Mouse (Mus musculus) E14TG2a.4 (cell line): Measurements from ENCODE around the gene E130308A19Rik.

Experiments
- CTCF ChIP-seq: conservative IDR thresholded peaks from 2 replicates; pipeline ENCODE4 v1.5.1; 2014; ENCODE audit warnings: low read length
- NANOG ChIP-seq: IDR thresholded peaks from 2 replicates; pipeline ENCODE4 v1.6.1; 2014; ENCODE audit warnings: borderline replicate concordance, low read length, mixed read lengths
- POU5F1 ChIP-seq: IDR thresholded peaks from 2 replicates; pipeline ENCODE4 v1.6.1; 2014; ENCODE audit warnings: low read length, borderline replicate concordance

DNA sequence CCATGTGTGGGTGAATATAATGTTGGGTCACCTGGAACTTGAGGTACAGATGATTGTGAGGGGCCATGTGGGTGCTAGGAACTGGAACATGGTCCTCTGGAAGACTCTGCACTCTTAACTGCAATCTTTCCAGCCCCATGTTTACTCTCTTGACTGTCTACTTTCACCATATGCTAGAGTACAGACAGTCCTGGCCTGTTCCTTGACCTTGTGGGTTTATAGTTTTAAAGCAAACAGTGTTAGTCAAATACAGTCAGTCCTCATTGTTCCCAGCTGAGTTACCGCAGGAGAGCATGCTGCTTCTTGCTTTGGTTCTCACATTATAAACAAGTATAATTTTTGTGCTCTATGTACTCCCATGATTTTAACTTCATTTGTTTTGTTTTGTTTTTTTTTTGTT lies 36.2 kb downstream of the E130308A19Rik start:
- no peak for TF ChIP-seq CTCF
- TF ChIP-seq NANOG: no peak
- TF ChIP-seq POU5F1: no peak
